Mouse (Mus musculus) embryonic facial prominence, embryonic 10.5 days (tissue): ENCODE measurements around the gene Ptrh2. TPM values are rescaled to one million over a fixed set of nuclear protein-coding genes. Genes with fewer than 3 reads are reported as not detected.
"Not testable (repeated sequence)": the region's sequence is repeated elsewhere in the genome, so short reads cannot be mapped to it uniquely, and the experiment has no call there.

Experiments used
- DNase-seq: peaks from one replicate; pipeline ENCODE4 v3.0.0-alpha.2; 2017; ENCODE audit warnings: low spot score
- H3K27ac ChIP-seq: fragments of 300-500 bp; sonication (generic); replicated peaks from 2 replicates; pipeline ENCODE4 v1.5.1; 2016; ENCODE audit warnings: mild to moderate bottlenecking
- H3K27me3 ChIP-seq: fragments of 300-500 bp; sonication (generic); replicated peaks from 2 replicates; pipeline ENCODE4 v1.6.1; 2016; ENCODE audit warnings: low read depth, mild to moderate bottlenecking; ENCODE audit not compliant: poor library complexity, severe bottlenecking
- H3K36me3 ChIP-seq: fragments of 300-500 bp; sonication (generic); replicated peaks from 2 replicates; pipeline ENCODE4 v1.6.1; 2016; ENCODE audit warnings: mild to moderate bottlenecking, moderate library complexity
- H3K4me1 ChIP-seq: fragments of 300-500 bp; sonication (generic); 2 replicates; pipeline ENCODE4 v1.6.1; 2016
- H3K4me3 ChIP-seq: fragments of 300-500 bp; sonication (generic); 2 replicates; pipeline ENCODE4 v1.5.1; 2016; ENCODE audit warnings: mild to moderate bottlenecking, moderate library complexity
- H3K9me3 ChIP-seq: fragments of 300-500 bp; sonication (generic); 2 replicates; pipeline ENCODE4 v1.6.1; 2016; ENCODE audit warnings: mild to moderate bottlenecking
- WGBS: fragments of 180-500 bp; shearing (Covaris S2); methylation state at CpG from one replicate; pipeline ENCODE4 v1.1.7; 2016; 5-methylcytosine and 5-hydroxymethylcytosine counted together
- polyA plus RNA-seq: library from polyadenylated mRNA; unstranded; fragments of >200 nt; fragmentation: Nextera tagmentation; extraction: Ambion mirVana; gene quantifications from 2 replicates; pipeline ENCODE4 v1.2.1, GENCODE M21; 2016

The Ptrh2 gene
- polyA plus RNA-seq, 1 experiment from 2014 or later, result 46.8 TPM

DNA sequence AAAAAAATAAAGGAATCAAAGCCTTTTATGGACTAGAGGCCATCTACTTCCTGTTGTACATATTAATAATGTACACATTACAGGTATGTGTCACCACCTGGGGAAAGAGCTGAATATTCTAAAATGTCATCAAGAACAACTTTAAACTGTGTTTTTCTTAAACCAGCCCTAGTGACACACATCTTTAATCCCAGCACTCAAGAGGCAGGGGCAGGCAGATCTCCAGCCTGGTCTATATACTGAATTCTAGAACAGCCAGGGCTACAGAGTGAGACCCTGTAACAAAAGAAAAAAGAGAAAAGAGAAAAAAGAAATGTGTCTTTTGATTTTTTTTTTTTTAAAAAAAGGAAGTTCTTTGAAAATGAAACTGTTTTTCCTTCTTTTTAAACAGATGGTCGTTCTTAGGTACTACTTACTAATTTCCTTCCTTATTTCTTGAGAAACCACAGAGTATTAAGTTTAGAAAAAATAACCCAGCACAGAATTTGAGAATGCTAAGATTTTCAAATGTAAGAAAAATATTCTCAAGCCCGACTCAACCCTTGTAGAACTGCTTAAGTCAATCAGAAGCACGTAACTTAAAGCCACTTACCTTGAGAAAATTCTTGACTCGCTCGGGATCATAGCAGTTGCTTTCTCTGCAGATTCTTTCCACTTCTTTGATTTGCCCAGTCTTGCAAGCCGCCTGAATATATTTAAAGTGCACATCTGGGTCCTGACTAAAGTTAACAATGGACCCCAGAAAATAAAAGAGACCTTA, 33.7 kb downstream of the Ptrh2 start:
- 93% methylated on average over 6 of the region's 6 CpGs for WGBS
- Histone ChIP-seq H3K9me3 (no peaks in the 10 kb centered on the region), H3K27ac (no peak overlapping the region), H3K27me3 (no peaks in the 10 kb centered on the region), H3K4me1 (no peaks in the 10 kb centered on the region), H3K36me3 (peaks cover 94% of the 10 kb centered on the region), H3K4me3 (no peak overlapping the region)
- DNase-seq, result no peak

DNA sequence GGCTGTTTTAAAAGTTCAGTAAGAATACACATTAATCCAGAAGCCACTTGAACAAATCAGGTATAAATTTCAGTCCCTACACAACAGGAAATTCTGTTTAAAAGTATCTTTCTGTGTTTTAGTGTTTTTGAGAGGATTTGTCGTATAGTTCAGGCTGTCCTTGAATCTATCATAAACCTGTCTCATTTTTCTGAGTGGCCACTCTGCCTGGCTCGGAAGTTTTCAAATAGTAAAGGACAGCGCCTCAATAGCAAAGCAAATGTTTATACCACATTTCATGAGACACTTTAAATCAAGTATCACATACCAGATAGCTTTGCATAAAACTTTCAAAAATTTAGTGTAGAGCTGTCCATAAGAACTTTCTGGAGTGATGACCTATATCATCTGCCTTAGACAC, 34.6 kb downstream of the Ptrh2 start:
- WGBS, result 96% methylated on average over 3 of the region's 3 CpGs
- no peak for DNase-seq
- H3K4me3 ChIP-seq, result no peak overlapping the region

DNA sequence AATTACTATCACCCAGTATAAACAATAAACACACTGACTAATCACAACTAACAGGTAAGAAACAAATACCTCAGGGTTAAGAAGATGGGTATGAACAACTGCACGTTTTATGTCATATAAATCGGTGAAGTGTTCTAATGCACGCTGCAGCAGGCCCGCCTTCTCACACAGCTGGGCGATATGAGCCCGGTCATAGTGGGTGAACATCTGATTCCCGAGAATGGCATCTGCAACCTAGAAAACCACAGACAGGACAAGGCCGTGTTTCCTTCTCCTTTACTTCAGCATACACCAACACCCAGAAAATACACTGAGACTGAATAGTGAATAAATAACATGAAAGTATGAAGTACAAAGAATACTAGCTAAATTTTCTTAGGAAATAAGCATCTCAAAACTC, 35.6 kb downstream of the Ptrh2 start:
- Histone ChIP-seq H3K9me3 (no peaks in the 10 kb centered on the region), H3K4me3 (no peak overlapping the region), H3K36me3 (peaks cover 91% of the 10 kb centered on the region), H3K27me3 (no peaks in the 10 kb centered on the region), H3K4me1 (no peaks in the 10 kb centered on the region), H3K27ac (no peak overlapping the region)
- DNase-seq, result no peak
- 94% methylated on average over 8 of the region's 8 CpGs for WGBS

More for the DNA sequence above, 34.6 kb downstream of the Ptrh2 start:
- Histone ChIP-seq H3K27ac (no peak overlapping the region), H3K9me3 (no peaks in the 10 kb centered on the region), H3K4me1 (no peaks in the 10 kb centered on the region), H3K36me3 (peaks cover 91% of the 10 kb centered on the region), H3K27me3 (no peaks in the 10 kb centered on the region)

DNA sequence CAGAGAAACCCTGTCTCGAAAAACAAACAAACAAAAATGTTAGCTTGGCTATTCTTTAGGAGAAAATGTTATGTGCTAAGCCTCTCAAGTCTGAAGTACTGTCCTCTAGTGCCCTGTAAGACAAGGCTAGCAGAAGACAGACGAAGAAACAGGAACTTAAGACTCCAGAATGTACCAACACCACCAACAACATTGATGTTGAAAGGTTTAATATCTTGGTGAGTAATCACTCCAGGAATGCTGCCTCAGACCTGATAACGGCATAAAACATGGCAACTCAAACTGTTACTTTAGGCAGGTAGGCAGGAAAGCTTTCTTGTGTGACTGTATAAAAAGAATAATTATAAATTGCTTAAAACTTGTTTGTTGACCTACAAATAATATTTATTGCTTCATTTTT, 40.2 kb downstream of the Ptrh2 start:
- no peak for DNase-seq
- H3K4me1 ChIP-seq, result no peaks in the 10 kb centered on the region
- H3K36me3 ChIP-seq, result peaks cover 96% of the 10 kb centered on the region
- no peaks in the 10 kb centered on the region for H3K9me3 ChIP-seq
- H3K27me3 ChIP-seq, result no peaks in the 10 kb centered on the region
- WGBS, result 94% methylated on average over 3 of the region's 3 CpGs
- H3K4me3 ChIP-seq, result no peak overlapping the region
- no peak overlapping the region for H3K27ac ChIP-seq

DNA sequence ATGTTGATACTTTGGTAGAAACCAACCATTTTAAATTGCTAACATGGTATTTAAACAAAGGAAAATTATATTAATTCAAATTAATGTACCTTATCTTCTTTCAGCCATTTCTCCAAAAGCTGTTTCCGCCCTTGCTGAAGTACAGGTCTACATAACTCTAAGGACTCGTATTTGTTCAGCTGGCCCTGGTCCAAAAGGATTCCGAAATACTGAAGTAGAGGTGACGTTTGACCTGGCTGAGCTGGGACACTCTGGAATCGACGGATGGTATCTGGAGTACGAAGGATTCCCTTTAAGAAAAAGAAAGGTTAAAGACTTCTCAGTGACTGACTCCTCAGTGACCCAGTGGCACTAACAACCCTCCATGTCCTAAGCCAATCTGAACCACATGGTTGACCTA, 41.2 kb downstream of the Ptrh2 start:
- Histone ChIP-seq H3K27ac (no peak overlapping the region), H3K4me3 (no peak overlapping the region), H3K36me3 (peaks cover 96% of the 10 kb centered on the region), H3K9me3 (no peaks in the 10 kb centered on the region), H3K4me1 (no peaks in the 10 kb centered on the region), H3K27me3 (no peaks in the 10 kb centered on the region)
- DNase-seq, result no peak
- WGBS, result 88% methylated on average over 7 of the region's 7 CpGs

DNA sequence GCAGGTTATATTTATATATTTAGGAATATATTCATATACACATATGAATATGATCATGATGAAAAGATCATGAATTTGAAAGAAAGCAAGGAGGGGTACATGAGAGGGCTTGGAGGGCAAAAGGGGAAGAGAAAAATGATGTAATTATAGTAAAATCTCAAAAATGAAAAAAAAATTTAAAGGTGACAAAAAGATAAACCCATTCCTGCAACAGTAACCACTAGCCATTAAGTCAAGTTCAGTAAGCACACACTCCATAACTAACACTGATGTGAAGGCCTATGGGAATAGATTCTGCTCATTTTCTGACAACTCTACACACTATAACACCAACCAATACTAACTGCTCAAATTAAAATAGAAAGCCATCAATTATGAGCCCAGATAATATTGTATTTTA, 41.8 kb downstream of the Ptrh2 start:
- H3K4me1 ChIP-seq, result no peaks in the 10 kb centered on the region
- H3K27ac ChIP-seq, result no peak overlapping the region
- no peaks in the 10 kb centered on the region for H3K27me3 ChIP-seq
- DNase-seq, result no peak
- no peak overlapping the region for H3K4me3 ChIP-seq
- H3K9me3 ChIP-seq, result no peaks in the 10 kb centered on the region
- peaks cover 96% of the 10 kb centered on the region for H3K36me3 ChIP-seq

DNA sequence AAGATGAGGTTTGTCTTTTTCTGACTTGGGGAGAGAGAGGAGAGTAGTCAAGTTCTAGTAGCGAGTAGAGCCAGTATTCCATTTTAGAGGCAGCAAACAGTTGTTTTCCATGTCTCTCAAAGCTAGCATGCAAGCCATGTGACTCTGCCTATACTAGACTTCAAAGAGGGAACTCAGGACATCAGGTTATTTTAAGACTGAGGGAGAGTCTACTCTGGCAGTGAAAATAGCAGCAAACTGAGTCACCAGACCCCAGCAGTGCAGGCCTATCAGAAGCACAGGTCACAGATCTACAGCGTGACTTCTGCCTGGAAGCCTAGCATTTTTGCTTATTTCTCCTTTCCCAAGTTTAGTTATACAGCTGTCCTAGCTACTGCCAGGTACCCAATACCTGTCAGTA, 47.7 kb downstream of the Ptrh2 start:
- H3K4me1 ChIP-seq, result no peaks in the 10 kb centered on the region
- H3K27me3 ChIP-seq, result no peaks in the 10 kb centered on the region
- peaks cover 92% of the 10 kb centered on the region for H3K36me3 ChIP-seq
- DNase-seq, result no peak
- H3K4me3 ChIP-seq, result no peak overlapping the region
- H3K27ac ChIP-seq, result no peak overlapping the region
- H3K9me3 ChIP-seq, result no peaks in the 10 kb centered on the region
- 90% methylated on average over 2 of the region's 2 CpGs for WGBS

DNA sequence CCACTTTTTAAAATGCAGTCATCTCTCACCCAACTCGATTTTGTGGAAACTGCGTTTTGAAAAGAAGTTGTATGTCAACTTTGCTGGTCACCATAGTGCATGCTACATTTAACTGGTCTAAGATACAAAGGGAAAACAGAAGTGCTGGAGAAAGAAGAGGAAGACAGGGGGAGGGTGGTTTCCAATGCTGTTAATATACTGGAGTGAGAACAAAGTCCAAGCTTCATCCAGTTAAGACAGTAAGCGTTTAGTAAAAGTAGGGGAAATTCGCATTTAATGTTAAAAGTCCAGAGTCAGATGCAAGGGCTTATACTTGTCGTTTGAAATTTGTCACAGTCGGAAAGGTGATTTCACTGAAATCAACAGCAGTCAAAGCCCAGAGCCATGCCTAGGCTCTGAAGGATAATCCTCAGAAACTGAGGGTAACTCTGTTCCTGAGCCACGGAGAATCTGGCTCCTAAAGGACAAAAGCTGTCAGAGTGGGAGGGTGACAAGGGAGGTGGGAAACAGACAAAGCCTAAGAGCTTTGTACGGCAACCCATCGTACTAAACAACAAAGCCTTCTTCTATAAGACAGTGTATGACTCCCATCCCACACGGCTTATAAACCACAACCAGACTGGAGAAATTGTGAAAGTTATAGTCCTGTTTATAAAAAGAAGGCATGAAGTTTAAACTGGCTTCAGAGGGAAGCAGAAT, 50.6 kb downstream of the Ptrh2 start:
- Histone ChIP-seq H3K9me3 (no peaks in the 10 kb centered on the region), H3K36me3 (peaks cover 69% of the 10 kb centered on the region), H3K4me3 (no peak overlapping the region), H3K27ac (no peak overlapping the region), H3K27me3 (no peaks in the 10 kb centered on the region), H3K4me1 (no peaks in the 10 kb centered on the region)
- 84% methylated on average over 10 of the region's 10 CpGs for WGBS
- DNase-seq, result no peak

DNA sequence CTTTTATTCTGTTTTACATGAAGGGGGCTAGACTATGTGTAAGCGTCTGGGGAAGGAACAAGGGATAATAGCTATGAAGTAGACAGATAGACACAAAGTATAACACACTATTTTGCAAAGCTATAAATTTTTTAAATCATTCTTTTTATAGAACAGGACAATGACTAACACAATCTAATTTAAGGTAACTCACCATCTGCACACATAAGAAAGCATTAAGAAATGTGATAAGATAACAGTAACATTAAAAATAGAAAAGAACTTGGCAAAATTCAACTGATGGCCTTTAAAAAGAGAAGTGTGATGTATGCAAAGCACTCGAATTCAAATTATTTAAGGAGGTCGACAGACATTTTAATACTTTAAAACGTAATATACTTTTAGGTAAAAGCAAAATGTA, 51.2 kb downstream of the Ptrh2 start:
- H3K27ac ChIP-seq, result no peak overlapping the region
- H3K27me3 ChIP-seq, result no peaks in the 10 kb centered on the region
- 91% methylated on average over 4 of the region's 4 CpGs for WGBS
- no peak for DNase-seq
- no peak overlapping the region for H3K4me3 ChIP-seq
- no peaks in the 10 kb centered on the region for H3K9me3 ChIP-seq
- H3K4me1 ChIP-seq, result no peaks in the 10 kb centered on the region
- peaks cover 63% of the 10 kb centered on the region for H3K36me3 ChIP-seq

DNA sequence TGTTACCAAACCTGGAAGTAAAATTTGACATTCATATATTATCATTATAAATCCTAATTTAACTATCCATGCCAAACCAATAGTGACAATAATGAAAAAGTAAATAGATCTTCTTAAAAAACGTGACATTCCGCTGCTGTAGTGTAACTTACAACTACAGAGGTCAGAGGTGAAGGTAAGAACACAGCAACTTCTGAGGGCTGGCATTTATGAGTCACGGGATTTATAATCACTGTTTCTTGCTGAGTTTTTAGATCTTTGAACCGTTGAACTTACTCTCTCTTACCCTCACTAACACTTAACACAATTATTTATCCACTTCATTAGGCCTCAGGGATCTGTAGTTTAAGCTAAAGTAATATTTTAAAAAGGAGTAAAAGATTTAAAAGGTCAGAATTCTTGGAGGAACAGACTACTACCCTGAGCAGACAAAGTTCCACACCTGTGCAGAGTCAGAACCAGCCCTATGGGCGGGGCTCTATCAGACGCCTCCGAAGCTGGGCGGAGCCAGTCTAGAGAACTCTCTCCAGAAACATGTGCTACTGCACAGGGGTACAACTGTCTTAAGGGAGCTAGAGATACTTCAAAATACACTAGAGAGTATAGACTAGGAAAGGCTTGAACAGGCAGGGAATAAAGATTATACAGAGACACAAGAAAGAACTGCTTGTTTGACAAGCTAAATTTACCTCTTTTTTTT, 53.7 kb downstream of the Ptrh2 start:
- Histone ChIP-seq H3K27ac (no peak overlapping the region), H3K4me3 (no peak overlapping the region), H3K9me3 (no peaks in the 10 kb centered on the region), H3K36me3 (peaks cover 49% of the 10 kb centered on the region), H3K4me1 (no peaks in the 10 kb centered on the region), H3K27me3 (no peaks in the 10 kb centered on the region)
- DNase-seq, result no peak
- whole genome bisulfite sequencing, result 88% methylated on average over 8 of the region's 8 CpGs

DNA sequence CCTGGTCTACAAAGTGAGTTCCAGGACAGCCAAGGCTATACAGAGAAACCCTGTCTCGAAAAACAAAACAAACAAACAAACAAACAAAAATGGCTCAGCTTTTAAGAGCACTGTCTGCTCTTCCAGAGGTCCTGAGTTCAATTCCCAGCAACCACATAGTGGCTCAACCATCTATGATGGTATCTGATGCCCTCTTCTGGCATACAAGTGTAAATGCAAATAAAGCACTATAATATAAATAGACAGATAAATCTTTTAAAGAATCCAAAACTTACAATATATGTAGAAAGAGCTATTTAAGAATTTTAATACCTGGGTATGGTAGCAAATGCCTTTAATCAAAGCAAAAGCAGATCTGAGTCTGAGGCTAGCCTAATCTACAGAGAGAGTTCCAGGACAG, 54.5 kb downstream of the Ptrh2 start:
- not testable (repeated sequence) for H3K4me3 ChIP-seq, H3K4me1 ChIP-seq, DNase-seq, H3K27ac ChIP-seq, H3K9me3 ChIP-seq, H3K27me3 ChIP-seq
- 94% methylated on average over 1 of the region's 1 CpGs for WGBS
- peaks cover 40% of the 10 kb centered on the region for H3K36me3 ChIP-seq

DNA sequence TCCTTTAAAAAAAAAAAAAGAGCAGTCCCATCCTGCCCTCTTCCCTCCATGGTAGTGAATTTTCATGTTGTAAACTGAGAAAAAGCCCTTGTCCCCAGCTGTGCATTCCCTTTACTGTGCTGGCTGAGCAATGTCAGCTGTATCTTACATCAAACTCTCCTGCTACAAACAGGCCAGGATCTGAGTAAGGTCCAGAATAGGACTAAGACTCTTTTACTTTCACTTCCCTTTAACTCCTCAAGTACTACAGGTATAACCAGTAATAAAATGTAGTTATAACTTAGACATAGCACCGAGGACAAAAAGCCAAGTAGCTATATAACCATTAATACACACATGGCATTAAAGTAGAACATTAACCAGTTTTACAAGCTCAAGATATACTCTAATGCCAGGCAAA, 55.2 kb downstream of the Ptrh2 start:
- H3K27ac ChIP-seq, result no peak overlapping the region
- H3K4me3 ChIP-seq, result no peak overlapping the region
- no peak for DNase-seq
- no peaks in the 10 kb centered on the region for H3K27me3 ChIP-seq
- peaks cover 34% of the 10 kb centered on the region for H3K36me3 ChIP-seq
- H3K9me3 ChIP-seq, result no peaks in the 10 kb centered on the region
- no peaks in the 10 kb centered on the region for H3K4me1 ChIP-seq
- 96% methylated on average over 1 of the region's 1 CpGs for WGBS

DNA sequence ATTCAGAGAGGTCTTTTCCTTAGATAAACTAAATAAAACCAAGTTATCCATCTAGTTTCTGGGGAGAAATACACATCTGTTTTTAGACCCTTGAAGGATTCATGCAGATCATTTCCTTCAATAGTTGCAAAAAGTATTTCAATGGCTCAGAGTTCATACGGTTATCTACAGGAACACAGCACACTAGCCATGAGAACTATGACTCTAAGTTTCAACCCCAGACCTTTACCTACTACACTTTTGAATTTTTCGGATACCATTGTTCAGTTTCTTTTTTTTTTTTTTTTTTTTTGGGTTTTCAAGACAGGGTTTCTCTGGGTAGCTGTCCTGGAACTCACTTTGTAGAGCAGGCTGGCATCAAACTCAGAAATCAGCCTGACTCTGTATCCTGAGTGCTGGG, 55.7 kb downstream of the Ptrh2 start:
- no peak overlapping the region for H3K27ac ChIP-seq
- no peak for DNase-seq

More for the DNA sequence above, 55.7 kb downstream of the Ptrh2 start:
- H3K27me3 ChIP-seq, result no peaks in the 10 kb centered on the region
- no peaks in the 10 kb centered on the region for H3K9me3 ChIP-seq
- no peak overlapping the region for H3K4me3 ChIP-seq
- no peaks in the 10 kb centered on the region for H3K4me1 ChIP-seq
- WGBS, result 92% methylated on average over 2 of the region's 2 CpGs
- H3K36me3 ChIP-seq, result peaks cover 29% of the 10 kb centered on the region
